Mouse (Mus musculus) erythroblast, embryonic 14.5 days (primary cell): ENCODE results near the gene Gm5426. TPM values are rescaled to one million over a fixed set of nuclear protein-coding genes. Genes with fewer than 3 reads are reported as not detected.

ENCODE experiments used
- H3K27me3 ChIP-seq: 2 replicates; pipeline ENCODE4 v1.6.1; 2012; ENCODE audit warnings: inconsistent platforms; ENCODE audit not compliant: control insufficient read depth
- H3K36me3 ChIP-seq: 2 replicates; pipeline ENCODE4 v1.6.1; 2012; ENCODE audit warnings: mild to moderate bottlenecking, inconsistent platforms; ENCODE audit not compliant: control insufficient read depth
- H3K4me1 ChIP-seq: 2 replicates; pipeline ENCODE4 v1.6.1; 2012; ENCODE audit warnings: inconsistent platforms; ENCODE audit not compliant: control insufficient read depth
- H3K4me3 ChIP-seq: replicated peaks from 2 replicates; pipeline ENCODE3; 2012; ENCODE audit warnings: moderate library complexity, mild to moderate bottlenecking, inconsistent platforms
- H3K9me3 ChIP-seq: 2 replicates; pipeline ENCODE4 v1.6.1; 2012; ENCODE audit warnings: low read length, inconsistent platforms, mixed read lengths; ENCODE audit not compliant: control insufficient read depth
- GATA1 ChIP-seq: IDR thresholded peaks from 2 replicates; pipeline ENCODE4 v1.6.1; 2012; ENCODE audit warnings: low read length, inconsistent platforms, mixed read lengths
- TAL1 ChIP-seq: IDR thresholded peaks from 3 replicates; pipeline ENCODE4 v1.6.1; 2012; ENCODE audit warnings: low read length, inconsistent platforms, mixed read lengths
- polyA plus RNA-seq: library from polyadenylated mRNA; stranded (reverse); fragments of >175 nt; gene quantifications from 2 replicates; pipeline ENCODE4 v1.2.3, GENCODE M21; 2012

The Gm5426 gene
- polyA plus RNA-seq, 1 experiment: not detected

DNA sequence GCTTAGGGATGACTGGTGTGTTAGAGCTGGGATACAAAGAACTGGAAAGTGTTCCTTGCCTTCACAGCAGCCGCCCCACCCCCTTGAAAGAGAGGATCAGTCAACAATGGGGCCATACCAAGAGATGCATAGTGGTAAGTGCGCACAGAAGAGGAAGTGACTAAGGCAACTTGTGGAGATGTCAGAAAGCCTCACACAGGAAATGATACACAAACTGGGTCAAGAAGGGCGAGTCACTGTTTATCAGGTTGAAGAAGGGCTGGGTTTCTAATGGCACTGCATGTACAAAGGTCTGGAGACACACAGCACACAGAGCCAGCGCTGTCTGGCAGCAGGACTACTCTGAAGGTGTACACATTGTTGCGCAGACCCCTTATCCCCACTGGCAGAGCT, 45.0 kb downstream of the Gm5426 start:
- Histone ChIP-seq H3K4me3 (no peak overlapping the region), H3K27me3 (no peaks in the 10 kb centered on the region), H3K4me1 (peaks cover 5% of the 10 kb centered on the region), H3K36me3 (no peaks in the 10 kb centered on the region), H3K9me3 (no peaks in the 10 kb centered on the region)
- TF ChIP-seq TAL1: no peak
- TF ChIP-seq GATA1: no peak

DNA sequence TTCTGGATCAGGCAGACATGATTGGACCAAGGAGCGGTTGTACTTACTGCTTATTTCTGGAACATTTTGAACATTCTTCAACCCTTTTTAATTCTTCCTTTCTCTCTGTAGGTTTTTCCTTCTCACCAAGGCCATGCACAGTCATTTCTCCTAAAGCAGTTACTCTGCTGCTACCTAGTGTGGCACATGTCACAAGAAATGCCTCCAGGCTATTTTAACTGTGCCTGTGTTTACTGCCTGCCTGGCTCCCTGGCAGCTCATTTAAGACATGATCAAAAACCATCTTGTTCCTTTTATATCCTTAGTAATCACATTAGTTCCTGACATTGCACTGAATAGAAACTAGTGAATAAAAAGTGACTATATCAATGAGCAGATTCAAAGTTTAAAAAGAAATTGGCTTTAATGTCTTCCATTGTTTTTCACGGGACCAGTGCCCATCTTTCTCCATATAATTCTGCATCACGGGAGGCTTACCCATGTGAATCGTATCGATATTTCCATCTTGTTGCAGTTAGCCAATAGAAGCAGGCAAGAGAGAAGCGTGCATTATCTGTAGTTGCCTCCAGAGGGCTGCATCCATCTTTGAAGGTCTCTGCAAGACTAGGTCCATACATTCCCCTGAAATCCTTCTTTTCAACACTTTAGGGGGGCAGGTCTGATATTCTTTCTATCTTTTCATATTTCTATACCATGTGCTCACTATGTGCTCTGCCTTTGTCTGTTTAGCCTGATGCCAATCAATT, 45.7 kb downstream of the Gm5426 start:
- no peak for TF ChIP-seq TAL1
- TF ChIP-seq GATA1: no peak
- peaks cover 5% of the 10 kb centered on the region for H3K4me1 ChIP-seq
- no peaks in the 10 kb centered on the region for H3K9me3 ChIP-seq
- H3K4me3 ChIP-seq: no peak overlapping the region
- no peaks in the 10 kb centered on the region for H3K27me3 ChIP-seq
- no peaks in the 10 kb centered on the region for H3K36me3 ChIP-seq

DNA sequence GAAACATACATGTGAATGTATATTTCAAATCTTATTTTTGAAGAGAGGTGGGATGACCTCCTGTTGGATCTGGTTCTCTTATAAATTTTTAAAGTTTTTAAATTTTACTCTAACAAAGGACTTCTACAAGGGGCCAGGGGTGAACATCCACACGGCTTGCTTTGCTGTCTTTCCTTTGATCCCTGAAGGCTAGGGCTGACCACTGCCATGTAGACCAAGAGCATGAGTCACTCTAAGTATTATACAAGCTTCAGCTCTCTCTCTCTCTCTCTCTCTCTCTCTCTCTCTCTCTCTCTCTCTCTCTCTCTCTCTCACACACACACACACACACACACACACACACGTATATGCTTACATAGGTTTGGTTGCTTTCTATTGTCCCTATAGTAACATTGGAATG, 48.6 kb downstream of the Gm5426 start:
- Histone ChIP-seq H3K36me3 (no peaks in the 10 kb centered on the region), H3K4me3 (no peak overlapping the region), H3K4me1 (peaks cover 2% of the 10 kb centered on the region), H3K9me3 (no peaks in the 10 kb centered on the region), H3K27me3 (no peaks in the 10 kb centered on the region)
- no peak for TF ChIP-seq GATA1
- no peak for TF ChIP-seq TAL1

DNA sequence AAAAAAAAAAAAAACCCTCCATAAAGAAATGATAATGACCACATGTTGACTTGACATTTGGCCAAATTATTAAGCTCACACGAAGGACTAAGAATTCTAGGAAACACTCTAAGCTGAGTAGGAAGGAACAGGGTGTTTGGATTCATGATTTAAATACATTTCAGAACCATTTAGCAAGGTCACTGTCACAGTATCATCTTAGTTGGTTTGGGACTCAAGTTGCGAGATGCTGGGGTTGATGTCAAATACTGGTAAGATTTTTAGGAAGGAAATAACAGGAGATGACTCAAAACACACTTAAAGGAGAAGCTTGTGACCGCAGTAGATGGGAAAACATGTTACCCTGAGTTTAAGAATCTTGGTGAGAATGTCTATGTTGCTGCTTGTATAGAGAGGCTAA, 49.2 kb downstream of the Gm5426 start:
- H3K4me1 ChIP-seq: peaks cover 2% of the 10 kb centered on the region
- H3K9me3 ChIP-seq: no peaks in the 10 kb centered on the region
- TF ChIP-seq TAL1 (no peak), GATA1 (no peak)
- no peaks in the 10 kb centered on the region for H3K27me3 ChIP-seq
- H3K36me3 ChIP-seq: no peaks in the 10 kb centered on the region
- no peak overlapping the region for H3K4me3 ChIP-seq

Other genes starting within 250 kb of the Gm5426 start
- 0.26 and 0.29 TPM in 2 replicates for gene Eea1, start 196.0 kb upstream of the Gm5426 start, polyA plus RNA-seq